Mouse (Mus musculus) kidney, embryonic 16.5 days (tissue): ENCODE data around the gene Fancc. TPM values are rescaled to one million over a fixed set of nuclear protein-coding genes. Genes with fewer than 3 reads are reported as not detected.

Experiments used
- ATAC-seq: fragments of 200-750 bp; cut with Nextera tagmentation; 2 replicates; pipeline ENCODE4 v1.8.0; 2017; ENCODE audit warnings: moderate TSS enrichment; ENCODE audit not compliant: low FRiP score, low TSS enrichment
- H3K27ac ChIP-seq: fragments of 300-500 bp; sonication (generic); 2 replicates; pipeline ENCODE4 v1.5.1; 2014; ENCODE audit warnings: low read length
- H3K27me3 ChIP-seq: fragments of 300-500 bp; sonication (generic); 2 replicates; pipeline ENCODE4 v1.6.1; 2014; ENCODE audit warnings: low read length, control low read depth, mixed read lengths; ENCODE audit not compliant: insufficient read depth
- H3K36me3 ChIP-seq: fragments of 300-500 bp; sonication (generic); 2 replicates; pipeline ENCODE4 v1.6.1; 2014; ENCODE audit warnings: low read length, control low read depth, mixed read lengths; ENCODE audit not compliant: insufficient read depth
- H3K4me1 ChIP-seq: fragments of 300-500 bp; sonication (generic); 2 replicates; pipeline ENCODE4 v1.6.1; 2014; ENCODE audit warnings: low read length, control low read depth, mixed read lengths; ENCODE audit not compliant: insufficient read depth
- H3K4me2 ChIP-seq: fragments of 300-500 bp; sonication (generic); replicated peaks from 2 replicates; pipeline ENCODE4 v1.6.1; 2014; ENCODE audit warnings: low read depth, low read length
- H3K4me3 ChIP-seq: fragments of 300-500 bp; sonication (generic); 2 replicates; pipeline ENCODE4 v1.5.1; 2014; ENCODE audit warnings: mild to moderate bottlenecking, low read length
- H3K9ac ChIP-seq: fragments of 300-500 bp; sonication (generic); replicated peaks from 2 replicates; pipeline ENCODE4 v1.6.1; 2014; ENCODE audit warnings: low read length
- H3K9me3 ChIP-seq: fragments of 300-500 bp; sonication (generic); 2 replicates; pipeline ENCODE4 v1.6.1; 2016; ENCODE audit warnings: low read length, control low read depth
- WGBS: fragments of 180-500 bp; shearing (Covaris S2); extraction: QIAGEN DNeasy Blood & Tissue Kit; methylation state at CpG from one replicate; pipeline ENCODE4 v1.1.7; 2014; 5-methylcytosine and 5-hydroxymethylcytosine counted together
- polyA plus RNA-seq: library from polyadenylated mRNA; unstranded; fragments of >200 nt; fragmentation: Nextera tagmentation; extraction: Ambion mirVana; gene quantifications from 2 replicates; pipeline ENCODE4 v1.2.1, GENCODE M21; 2015

Gene Fancc
- polyA plus RNA-seq, 1 experiment from 2014 or later = 22.2 TPM

DNA sequence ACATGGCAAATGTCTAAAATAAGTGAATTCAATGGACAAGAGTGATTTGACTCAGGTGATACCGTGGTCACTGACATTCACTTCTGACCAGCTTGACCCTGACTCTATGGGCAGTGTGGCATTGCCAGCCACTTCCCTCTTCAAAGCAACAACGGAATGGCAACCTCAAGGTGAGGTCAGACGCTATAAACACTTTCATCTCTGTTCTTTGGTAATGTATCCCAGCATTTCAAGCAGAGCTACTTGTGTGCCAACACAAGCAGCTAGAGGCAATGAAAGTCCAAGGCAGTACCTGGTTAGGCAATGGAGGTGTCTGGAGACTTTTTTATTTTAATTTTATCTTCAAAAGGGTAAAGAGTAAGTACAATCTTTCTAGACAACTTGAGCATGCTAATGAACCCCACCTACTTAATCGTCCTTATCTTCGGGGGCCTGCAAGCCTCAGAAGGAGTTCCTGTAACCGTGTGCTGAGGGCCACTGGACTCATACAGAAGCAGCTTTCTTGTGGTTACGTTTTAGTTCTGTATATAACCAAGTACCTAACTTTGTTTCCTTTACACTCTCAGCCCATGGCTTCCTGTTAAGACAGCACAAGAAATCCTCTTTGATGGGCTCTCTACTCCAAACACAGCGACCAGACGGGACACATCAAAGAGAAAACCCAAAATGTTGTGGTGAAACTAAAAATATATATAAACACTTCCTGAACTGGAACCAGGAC, 86.3 kb downstream of the Fancc start:
- no peak overlapping the region for H3K9ac ChIP-seq
- WGBS = 77% methylated on average over 9 of the region's 9 CpGs
- no peak for ATAC-seq
- H3K9me3 ChIP-seq = no peaks in the 10 kb centered on the region
- no peaks in the 10 kb centered on the region for H3K36me3 ChIP-seq
- H3K27ac ChIP-seq = no peak overlapping the region
- no peaks in the 10 kb centered on the region for H3K27me3 ChIP-seq
- H3K4me1 ChIP-seq = 0 out of 2 replicates have a peak, but pooled peaks cover 4% of the 10 kb centered on the region
- no peak overlapping the region for H3K4me3 ChIP-seq
- no peak overlapping the region for H3K4me2 ChIP-seq

GRCm38 (mm10) chr13:63405151-63405550, 91.9 kb downstream of the Fancc start:
- Histone ChIP-seq H3K9ac (no peak overlapping the region), H3K27me3 (no peaks in the 10 kb centered on the region), H3K4me1 (0 out of 2 replicates have a peak, but pooled peaks cover 3% of the 10 kb centered on the region), H3K4me2 (no peak overlapping the region), H3K36me3 (no peaks in the 10 kb centered on the region), H3K27ac (no peak overlapping the region), H3K4me3 (no peak overlapping the region), H3K9me3 (no peaks in the 10 kb centered on the region)
- ATAC-seq = no peak
- 66% methylated on average over 4 of the region's 4 CpGs for WGBS

GRCm38 (mm10) chr13:63404657-63405056, 92.4 kb downstream of the Fancc start:
- H3K4me2 ChIP-seq = no peak overlapping the region
- ATAC-seq = no peak
- no peaks in the 10 kb centered on the region for H3K9me3 ChIP-seq
- H3K4me3 ChIP-seq = no peak overlapping the region
- no peak overlapping the region for H3K9ac ChIP-seq
- 0 out of 2 replicates have a peak, but pooled peaks cover 3% of the 10 kb centered on the region for H3K4me1 ChIP-seq
- H3K27ac ChIP-seq = no peak overlapping the region
- 81% methylated on average over 2 of the region's 2 CpGs for WGBS
- no peaks in the 10 kb centered on the region for H3K27me3 ChIP-seq
- H3K36me3 ChIP-seq = no peaks in the 10 kb centered on the region

DNA sequence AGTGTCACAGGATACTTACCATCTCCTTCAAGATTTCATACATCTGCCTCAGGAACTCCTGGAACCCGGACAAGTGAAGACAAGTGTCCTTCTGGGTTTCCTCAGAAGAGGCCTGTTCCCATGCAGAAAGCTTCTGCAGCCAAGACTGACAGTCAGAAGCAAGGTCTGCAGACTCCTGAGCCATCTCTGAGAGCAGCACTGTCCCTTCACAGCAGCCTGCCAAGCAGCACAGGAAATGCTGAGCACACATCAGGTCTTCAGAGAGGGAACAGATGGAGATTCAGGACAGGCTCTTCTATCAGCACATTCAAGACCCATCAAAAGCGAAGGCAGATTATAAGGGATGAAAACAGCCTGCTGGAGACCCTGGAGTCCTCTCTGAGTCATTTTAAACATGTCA, 94.3 kb downstream of the Fancc start:
- Histone ChIP-seq H3K4me1 (0 out of 2 replicates have a peak, but pooled peaks cover 3% of the 10 kb centered on the region), H3K4me3 (no peak overlapping the region), H3K9ac (no peak overlapping the region), H3K27ac (no peak overlapping the region), H3K36me3 (no peaks in the 10 kb centered on the region), H3K4me2 (no peak overlapping the region), H3K9me3 (no peaks in the 10 kb centered on the region), H3K27me3 (no peaks in the 10 kb centered on the region)
- WGBS = 63% methylated on average over 2 of the region's 2 CpGs
- ATAC-seq = no peak

GRCm38 (mm10) chr13:63400069-63400468, 97.0 kb downstream of the Fancc start:
- WGBS = 93% methylated on average over 6 of the region's 6 CpGs
- Histone ChIP-seq H3K36me3 (0 out of 2 replicates have a peak, but pooled peaks cover 3% of the 10 kb centered on the region), H3K4me2 (no peak overlapping the region), H3K27ac (no peak overlapping the region), H3K4me1 (0 out of 2 replicates have a peak, but pooled peaks cover under 1% of the 10 kb centered on the region), H3K9ac (no peak overlapping the region), H3K27me3 (no peaks in the 10 kb centered on the region), H3K9me3 (no peaks in the 10 kb centered on the region), H3K4me3 (no peak overlapping the region)
- no peak for ATAC-seq

GRCm38 (mm10) chr13:63397420-63397819, 99.7 kb downstream of the Fancc start:
- H3K4me3 ChIP-seq = no peak overlapping the region
- no peaks in the 10 kb centered on the region for H3K4me1 ChIP-seq
- peak; percentile 65; the same call in 1 of the 2 replicates for ATAC-seq
- no peak overlapping the region for H3K9ac ChIP-seq
- WGBS = 74% methylated on average over 1 of the region's 1 CpGs
- H3K27me3 ChIP-seq = no peaks in the 10 kb centered on the region
- H3K4me2 ChIP-seq = no peak overlapping the region
- 0 out of 2 replicates have a peak, but pooled peaks cover 3% of the 10 kb centered on the region for H3K36me3 ChIP-seq
- peak overlapping the region; percentile 38; the same call in 1 of the 2 replicates for H3K27ac ChIP-seq
- H3K9me3 ChIP-seq = no peaks in the 10 kb centered on the region

- 71% methylated on average over 7 of the region's 7 CpGs for WGBS
- Histone ChIP-seq H3K9me3 (no peaks in the 10 kb centered on the region), H3K27ac (no peak overlapping the region), H3K4me1 (no peaks in the 10 kb centered on the region), H3K9ac (no peak overlapping the region), H3K4me3 (no peak overlapping the region), H3K36me3 (0 out of 2 replicates have a peak, but pooled peaks cover 3% of the 10 kb centered on the region), H3K4me2 (no peak overlapping the region), H3K27me3 (no peaks in the 10 kb centered on the region)
- ATAC-seq = no peak
Measured at GRCm38 (mm10) chr13:63394304-63395063, 102.6 kb downstream of the Fancc start.

DNA sequence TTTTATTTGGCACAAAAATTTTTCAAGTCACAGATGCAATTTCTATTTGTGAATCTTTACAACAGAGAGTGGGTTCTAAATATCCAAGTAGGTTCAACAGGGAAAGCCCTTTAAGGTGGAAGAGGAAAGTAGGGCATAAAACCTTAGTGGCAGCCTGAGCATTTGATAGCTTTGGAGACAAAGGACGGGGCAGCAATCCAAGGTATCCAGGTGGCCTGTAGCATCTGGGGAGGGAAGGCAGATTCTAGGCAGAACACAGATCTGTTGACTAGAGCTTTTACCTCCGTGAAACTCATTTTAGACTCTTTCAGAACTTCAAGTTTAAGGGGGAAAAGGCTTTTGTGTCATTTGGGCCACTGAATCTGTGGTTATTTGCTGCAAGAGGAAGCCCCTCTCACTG, 111.8 kb downstream of the Fancc start:
- Histone ChIP-seq H3K4me1 (no peaks in the 10 kb centered on the region), H3K4me2 (no peak overlapping the region), H3K9me3 (peaks cover 3% of the 10 kb centered on the region; the same call in 1 of the 2 replicates), H3K4me3 (no peak overlapping the region), H3K36me3 (0 out of 2 replicates have a peak, but pooled peaks cover 3% of the 10 kb centered on the region), H3K27me3 (no peaks in the 10 kb centered on the region), H3K9ac (no peak overlapping the region), H3K27ac (no peak overlapping the region)
- 74% methylated on average over 2 of the region's 2 CpGs for WGBS
- ATAC-seq = no peak

GRCm38 (mm10) chr13:63384775-63385174, 112.3 kb downstream of the Fancc start:
- Histone ChIP-seq H3K27me3 (no peaks in the 10 kb centered on the region), H3K27ac (no peak overlapping the region), H3K9me3 (peaks cover 3% of the 10 kb centered on the region; the same call in 1 of the 2 replicates), H3K36me3 (0 out of 2 replicates have a peak, but pooled peaks cover 3% of the 10 kb centered on the region), H3K4me2 (no peak overlapping the region), H3K9ac (no peak overlapping the region), H3K4me3 (no peak overlapping the region), H3K4me1 (no peaks in the 10 kb centered on the region)
- no peak for ATAC-seq
- WGBS = 94% methylated on average over 3 of the region's 3 CpGs
